In the genomic region with DNA sequence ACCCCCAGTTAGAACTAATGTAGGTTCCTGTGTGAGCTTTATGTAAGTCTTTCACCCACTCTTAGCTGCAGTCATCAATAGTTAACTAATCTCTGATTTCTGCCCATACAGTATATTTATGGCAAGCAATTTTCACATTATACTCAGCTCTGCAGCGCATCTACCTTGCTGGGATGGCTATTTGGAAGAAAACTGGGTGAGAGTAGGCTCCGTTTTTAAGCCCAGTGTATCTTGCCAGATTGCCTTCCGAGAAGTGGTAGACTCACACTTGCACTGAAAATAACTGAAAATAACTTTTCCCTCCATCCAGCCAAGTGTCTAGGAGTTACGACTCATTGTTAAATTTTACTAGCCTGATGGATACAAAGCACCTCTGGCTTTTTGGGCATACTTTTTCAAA, we compare ENCODE assay signal across 16 mouse cellular contexts.
"Had no signal": no experiment of that assay in that cellular context is flagged by ENCODE, and none has a peak within 500 bp of the region (broad histone marks: within the 10 kb centered on the region; RNA-seq: fewer than 3 reads in every experiment).

No protein-coding gene starts in this region.

- DNase-seq: gastrocnemius, adult 2 months; gastrocnemius, postnatal 10 days; gastrocnemius, postnatal 25 days; heart, adult 18-20 months; heart, postnatal 10 days; heart, postnatal 4 days; kidney, adult 18-20 months; kidney, adult 8-10 months; kidney, postnatal 10 days; kidney, postnatal 25 days; kidney, postnatal 4 days; liver had no signal

- ATAC-seq: hindbrain, embryonic 16.5 days; inflammation-experienced regulatory T-cells, adult 6 months; intestine, embryonic 15.5 days; intestine, postnatal 0 days had no signal
